Mouse (Mus musculus) right cerebral cortex, postnatal 4 days (tissue): ENCODE measurements around the gene Shroom2.
"Not testable (repeated sequence)": the region's sequence is repeated elsewhere in the genome, so short reads cannot be mapped to it uniquely, and the experiment has no call there.

ENCODE experiments used
- DNase-seq: peaks from one replicate; pipeline ENCODE4 v3.0.0-alpha.2; 2022

The Shroom2 gene

GRCm38 (mm10) chrX:152768891-152769599 is at the start of gene Shroom2:
Shroom2 (minus strand) TSS chrX:152769465.
- DNase-seq: no peak

GRCm38 (mm10) chrX:152818996-152819395 is 49.7 kb upstream of the Shroom2 start:
- DNase-seq: no peak

- DNase-seq: no peak
Observed at GRCm38 (mm10) chrX:152813339-152813738, 44.1 kb upstream of the Shroom2 start.

GRCm38 (mm10) chrX:152805317-152805716 is 36.1 kb upstream of the Shroom2 start:
- no peak for DNase-seq

- no peak for DNase-seq
Observed at GRCm38 (mm10) chrX:152788611-152789010, 19.3 kb upstream of the Shroom2 start.

GRCm38 (mm10) chrX:152788129-152788528 is 18.9 kb upstream of the Shroom2 start:
- no peak for DNase-seq

- DNase-seq: peak; percentile 5
Observed at GRCm38 (mm10) chrX:152781720-152782403, 12.6 kb upstream of the Shroom2 start, which contains the start of gene Gpr143. Gpr143 (plus strand) TSS chrX:152781921.

- peak; percentile 42 for DNase-seq
Observed at GRCm38 (mm10) chrX:152769600-152770157, 414 bp upstream of the Shroom2 start.

- no peak for DNase-seq
Observed at GRCm38 (mm10) chrX:152764171-152764570, 5.1 kb downstream of the Shroom2 start.

GRCm38 (mm10) chrX:152762855-152763254 is 6.4 kb downstream of the Shroom2 start:
- DNase-seq: no peak

- DNase-seq: no peak
Observed at GRCm38 (mm10) chrX:152762437-152762836, 6.8 kb downstream of the Shroom2 start.

- no peak for DNase-seq
Observed at GRCm38 (mm10) chrX:152756293-152756692, 13.0 kb downstream of the Shroom2 start.

- DNase-seq: no peak
Observed at GRCm38 (mm10) chrX:152755819-152756218, 13.4 kb downstream of the Shroom2 start.

- no peak for DNase-seq
Observed at GRCm38 (mm10) chrX:152745925-152746324, 23.3 kb downstream of the Shroom2 start.

GRCm38 (mm10) chrX:152743642-152744041 is 25.6 kb downstream of the Shroom2 start:
- DNase-seq: no peak

GRCm38 (mm10) chrX:152738759-152739368 is 30.4 kb downstream of the Shroom2 start:
- DNase-seq: no peak

GRCm38 (mm10) chrX:152738191-152738590 is 31.1 kb downstream of the Shroom2 start:
- no peak for DNase-seq

- no peak for DNase-seq
Observed at GRCm38 (mm10) chrX:152735283-152735682, 34.0 kb downstream of the Shroom2 start.

- DNase-seq: no peak
Observed at GRCm38 (mm10) chrX:152716693-152717092, 52.6 kb downstream of the Shroom2 start.

GRCm38 (mm10) chrX:152710715-152711114 is 58.5 kb downstream of the Shroom2 start:
- not testable (repeated sequence) for DNase-seq

- no peak for DNase-seq
Observed at GRCm38 (mm10) chrX:152708359-152708758, 60.9 kb downstream of the Shroom2 start.

GRCm38 (mm10) chrX:152705397-152705796 is 63.9 kb downstream of the Shroom2 start:
- DNase-seq: peak; percentile 6

GRCm38 (mm10) chrX:152703624-152704023 is 65.6 kb downstream of the Shroom2 start:
- DNase-seq: no peak
